Mouse (Mus musculus) mature B cell (primary cell): ENCODE results near the gene Taf15.

Experiments used
- in situ Hi-C: fragments of 300-500 bp; cut with MboI; formaldehyde crosslinking; loops from 2 replicates; pipeline ENCODE4 v1.14.3; 2019

Gene Taf15

GRCm38 (mm10) chr11:83472324-83473234, at the start of gene Taf15:
Gene Taf15, plus strand, starts transcription at chr11:83473086.
- in situ Hi-C loops = no loop called here

GRCm38 (mm10) chr11:83424681-83425080, 48.2 kb upstream of the Taf15 start:
- in situ Hi-C loops = no loop called here

GRCm38 (mm10) chr11:83426964-83427363, 45.9 kb upstream of the Taf15 start:
- in situ Hi-C loops = no loop called here

GRCm38 (mm10) chr11:83429355-83429754, 43.5 kb upstream of the Taf15 start, which contains the start of gene Gas2l2:
Gene Gas2l2, minus strand, starts transcription at chr11:83429455.
- in situ Hi-C loops = no loop called here

- in situ Hi-C loops = no loop called here
Observed at GRCm38 (mm10) chr11:83432533-83432932, 40.4 kb upstream of the Taf15 start.

GRCm38 (mm10) chr11:83437377-83437776, 35.5 kb upstream of the Taf15 start, which contains the start of gene 1700020L24Rik:
Gene 1700020L24Rik, plus strand, starts transcription at chr11:83437677.
- in situ Hi-C loops = no loop called here

GRCm38 (mm10) chr11:83439426-83440060, 33.3 kb upstream of the Taf15 start:
- in situ Hi-C loops = no loop called here

- in situ Hi-C loops = no loop called here
Observed at GRCm38 (mm10) chr11:83440081-83441064, 32.5 kb upstream of the Taf15 start.

- in situ Hi-C loops = no loop called here
Observed at GRCm38 (mm10) chr11:83441235-83441634, 31.7 kb upstream of the Taf15 start.

GRCm38 (mm10) chr11:83442596-83443267, 30.2 kb upstream of the Taf15 start:
- in situ Hi-C loops = no loop called here

GRCm38 (mm10) chr11:83443824-83444223, 29.1 kb upstream of the Taf15 start:
- in situ Hi-C loops = no loop called here

GRCm38 (mm10) chr11:83445001-83445400, 27.9 kb upstream of the Taf15 start:
- in situ Hi-C loops = no loop called here

- in situ Hi-C loops = no loop called here
Observed at GRCm38 (mm10) chr11:83447612-83448011, 25.3 kb upstream of the Taf15 start.

- in situ Hi-C loops = no loop called here
Observed at GRCm38 (mm10) chr11:83448021-83448926, 24.6 kb upstream of the Taf15 start.

GRCm38 (mm10) chr11:83448927-83449236, 24.0 kb upstream of the Taf15 start:
- in situ Hi-C loops = no loop called here

GRCm38 (mm10) chr11:83449298-83449697, 23.6 kb upstream of the Taf15 start:
- in situ Hi-C loops = no loop called here

GRCm38 (mm10) chr11:83450550-83450949, 22.3 kb upstream of the Taf15 start:
- in situ Hi-C loops = no loop called here

GRCm38 (mm10) chr11:83451281-83451680, 21.6 kb upstream of the Taf15 start:
- in situ Hi-C loops = no loop called here

- in situ Hi-C loops = no loop called here
Observed at GRCm38 (mm10) chr11:83454548-83454947, 18.3 kb upstream of the Taf15 start.

- in situ Hi-C loops = no loop called here
Observed at GRCm38 (mm10) chr11:83455608-83456007, 17.3 kb upstream of the Taf15 start.
